Mouse (Mus musculus): ENCODE results near the gene Tpgs1.

Tpgs1 gene

GRCm38 (mm10) chr10:79712499-79713126 is 43.4 kb downstream of the Tpgs1 start:
- peak; percentile 90 for DNase-seq (ENCODE audit: extremely low read depth, low read depth)

GRCm38 (mm10) chr10:79713163-79713562 is 44.0 kb downstream of the Tpgs1 start:
- no peak for DNase-seq (ENCODE audit: extremely low read depth, low read depth)

DNA sequence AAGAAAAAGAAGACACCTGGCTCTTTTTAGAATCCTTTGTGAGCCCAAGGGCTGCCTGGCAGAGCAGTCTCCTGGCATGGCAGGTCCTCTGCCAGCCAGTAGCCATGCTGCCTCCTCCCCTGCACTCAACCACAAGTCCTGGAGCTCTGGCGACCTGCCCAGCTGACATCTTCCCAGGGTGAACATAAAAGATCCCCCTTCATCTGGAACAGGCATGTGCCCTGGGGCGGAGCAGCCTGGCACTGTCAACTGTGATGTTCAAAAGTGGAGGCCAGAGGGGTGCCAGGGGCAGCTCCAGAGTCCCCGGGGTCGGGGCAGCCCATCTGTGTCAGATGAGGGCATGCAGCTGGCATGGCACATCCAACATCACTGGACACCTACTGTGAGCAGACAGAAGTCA is 45.8 kb downstream of the Tpgs1 start:
- no peak for DNase-seq (ENCODE audit: extremely low read depth, low read depth)

- DNase-seq (ENCODE audit: extremely low read depth, low read depth), result no peak
These were observed 47.3 kb downstream of the Tpgs1 start, which contains the start of gene Hcn2 for GRCm38 (mm10) chr10:79716254-79716987. TSS of gene Hcn2 (plus strand) at chr10:79716634.

- no peak for DNase-seq (ENCODE audit: extremely low read depth, low read depth)
These were observed 47.8 kb downstream of the Tpgs1 start for GRCm38 (mm10) chr10:79716988-79717355.

- DNase-seq (ENCODE audit: extremely low read depth, low read depth), result peak; percentile 60
These were observed 48.6 kb downstream of the Tpgs1 start for GRCm38 (mm10) chr10:79717640-79718357.

DNA sequence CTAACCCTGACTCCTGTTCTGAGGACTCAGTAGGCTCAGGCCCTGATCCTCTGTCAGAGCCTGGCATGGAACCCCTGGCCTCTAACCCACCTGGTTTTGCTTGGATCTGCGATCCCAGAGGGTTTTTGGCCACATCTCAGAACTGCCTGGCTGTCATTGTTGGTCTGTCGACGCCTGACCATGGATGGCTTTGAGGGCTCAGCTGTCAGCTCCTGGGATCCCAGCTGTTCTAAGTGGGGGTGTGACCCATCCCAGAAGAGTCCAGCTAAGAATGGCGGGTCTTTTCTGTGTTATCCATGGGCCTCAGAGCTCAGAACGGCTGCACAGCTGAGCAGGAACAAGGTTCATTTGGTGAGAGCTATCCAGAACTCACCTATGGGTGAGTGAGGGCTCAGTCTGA is 51.9 kb downstream of the Tpgs1 start:
- DNase-seq (ENCODE audit: extremely low read depth, low read depth), result no peak

DNA sequence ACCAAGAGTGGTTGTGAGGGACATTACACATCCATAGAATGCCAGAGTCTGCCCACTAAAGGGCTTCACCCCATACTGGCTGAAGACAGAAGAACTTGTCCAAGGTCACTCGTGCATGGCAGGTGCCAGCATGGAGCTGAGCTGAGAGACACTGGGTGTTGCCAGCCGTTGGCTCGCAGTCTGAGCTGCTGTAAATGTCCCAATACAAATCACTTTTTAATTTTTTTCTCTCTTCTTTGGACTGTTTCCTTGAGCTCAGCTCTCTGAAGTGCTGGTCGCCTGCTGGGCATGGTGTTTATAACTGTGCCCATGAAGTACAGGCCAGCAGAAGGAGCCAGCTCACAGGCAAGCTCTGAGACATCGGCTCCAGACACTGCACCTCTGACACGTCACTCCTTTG is 53.9 kb downstream of the Tpgs1 start:
- DNase-seq (ENCODE audit: extremely low read depth, low read depth), result no peak

DNA sequence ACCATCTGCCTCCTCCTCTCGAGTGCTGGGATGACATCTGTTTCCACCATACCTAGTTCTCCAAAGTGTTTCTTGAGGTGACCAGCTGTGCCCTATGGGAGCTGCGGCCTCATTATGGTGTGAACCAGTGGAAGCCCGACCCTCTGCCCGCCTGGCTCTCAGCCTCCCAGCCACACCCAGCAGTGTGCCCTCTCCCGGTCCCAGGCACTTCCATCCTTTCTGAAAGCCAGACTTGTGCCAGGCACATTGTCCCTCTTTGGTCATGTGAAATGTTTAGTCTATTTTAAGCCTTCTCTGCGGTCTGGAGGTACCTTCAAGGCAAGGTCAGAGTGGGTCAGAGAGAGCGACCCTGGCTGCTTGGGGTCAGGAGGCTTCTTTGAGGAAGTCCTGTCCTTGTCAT is 54.5 kb downstream of the Tpgs1 start:
- DNase-seq (ENCODE audit: extremely low read depth, low read depth), result no peak
